Mouse (Mus musculus) forebrain, embryonic 15.5 days (tissue): ENCODE data around the gene Zfp568. TPM values are rescaled to one million over a fixed set of nuclear protein-coding genes. Genes with fewer than 3 reads are reported as not detected.

Experiments used
- ATAC-seq: fragments of 200-750 bp; cut with Nextera tagmentation; replicated peaks from 2 replicates; pipeline ENCODE4 v1.8.0; 2017; ENCODE audit warnings: mild to moderate bottlenecking, moderate TSS enrichment, moderate library complexity
- H3K27ac ChIP-seq: fragments of 300-500 bp; sonication (generic); replicated peaks from 2 replicates; pipeline ENCODE4 v1.5.1; 2015; ENCODE audit warnings: mild to moderate bottlenecking, inconsistent platforms
- H3K27me3 ChIP-seq: fragments of 300-500 bp; sonication (generic); 2 replicates; pipeline ENCODE4 v1.6.1; 2015; ENCODE audit warnings: inconsistent platforms
- H3K36me3 ChIP-seq: fragments of 300-500 bp; sonication (generic); 2 replicates; pipeline ENCODE4 v1.6.1; 2015; ENCODE audit warnings: mild to moderate bottlenecking, inconsistent platforms
- H3K4me1 ChIP-seq: fragments of 300-500 bp; sonication (generic); 2 replicates; pipeline ENCODE4 v1.6.1; 2015; ENCODE audit warnings: inconsistent platforms
- H3K4me2 ChIP-seq: fragments of 300-500 bp; sonication (generic); replicated peaks from 2 replicates; pipeline ENCODE4 v1.6.1; 2015; ENCODE audit warnings: mild to moderate bottlenecking, inconsistent platforms
- H3K4me3 ChIP-seq: fragments of 300-500 bp; sonication (generic); 2 replicates; pipeline ENCODE4 v1.5.1; 2015; ENCODE audit warnings: mild to moderate bottlenecking, inconsistent platforms
- H3K9ac ChIP-seq: fragments of 300-500 bp; sonication (generic); replicated peaks from 2 replicates; pipeline ENCODE4 v1.6.1; 2015; ENCODE audit warnings: mild to moderate bottlenecking, inconsistent platforms
- H3K9me3 ChIP-seq: fragments of 300-500 bp; sonication (generic); 2 replicates; pipeline ENCODE4 v1.6.1; 2016; ENCODE audit warnings: inconsistent platforms
- WGBS: fragments of 180-500 bp; shearing (Covaris S2); methylation state at CpG from one replicate; pipeline ENCODE4 v1.1.7; 2015; ENCODE audit warnings: mixed read lengths; 5-methylcytosine and 5-hydroxymethylcytosine counted together
- polyA plus RNA-seq: library from polyadenylated mRNA; unstranded; fragments of >200 nt; fragmentation: Nextera tagmentation; extraction: Ambion mirVana; gene quantifications from 2 replicates; pipeline ENCODE4 v1.2.1, GENCODE M21; 2015

The Zfp568 gene
- polyA plus RNA-seq, 1 experiment from 2014 or later: 5.5 TPM

- under 1% methylated on average over 50 of the region's 50 CpGs for WGBS
- H3K4me1 ChIP-seq: peaks cover 20% of the 10 kb centered on the region
- H3K27me3 ChIP-seq: no peaks in the 10 kb centered on the region
Measured at GRCm38 (mm10) chr7:30072146-30073028, 88.6 kb downstream of the Zfp568 start, which contains the start of gene Zfp82. TSS of gene Zfp82 (minus strand) at chr7:30072900.

More at GRCm38 (mm10) chr7:30072146-30073028, 88.6 kb downstream of the Zfp568 start, which contains the start of gene Zfp82:
- peak; percentile 93 for ATAC-seq
- peak within 1 kb of the TSS; percentile 97 for H3K4me3 ChIP-seq
- H3K9me3 ChIP-seq: no peaks in the 10 kb centered on the region
- peaks cover 29% of the 10 kb centered on the region; the same call in 1 of the 2 replicates for H3K36me3 ChIP-seq
- H3K4me2 ChIP-seq: peak within 1 kb of the TSS; percentile 97
- peak within 1 kb of the TSS; percentile 89 for H3K27ac ChIP-seq
- H3K9ac ChIP-seq: peak within 1 kb of the TSS; percentile 93

Other genes starting within 250 kb of the Zfp568 start
- gene Zfp84, start 215.4 kb upstream of the Zfp568 start, polyA plus RNA-seq: 19.2 and 20.8 TPM in 2 replicates
- 17.1 and 17.3 TPM in 2 replicates for gene Zfp30, start 200.0 kb upstream of the Zfp568 start, polyA plus RNA-seq
- gene Zfp790, start 167.8 kb upstream of the Zfp568 start, polyA plus RNA-seq: 31.5 and 32.0 TPM in 2 replicates
- 15.0 and 16.3 TPM in 2 replicates for gene Zfp940, start 130.3 kb upstream of the Zfp568 start, polyA plus RNA-seq
- 19.0 and 19.3 TPM in 2 replicates for gene Zfp420, start 124.0 kb upstream of the Zfp568 start, polyA plus RNA-seq
- 17.0 and 17.7 TPM in 2 replicates for gene Zfp27, start 77.4 kb upstream of the Zfp568 start, polyA plus RNA-seq
- gene Zfp383, start 75.7 kb upstream of the Zfp568 start, polyA plus RNA-seq: 6.5 and 6.6 TPM in 2 replicates
- gene Zfp74, start 29.9 kb upstream of the Zfp568 start, polyA plus RNA-seq: 19.7 and 25.1 TPM in 2 replicates
- gene Zfp14, start 67.4 kb downstream of the Zfp568 start, polyA plus RNA-seq: 12.1 and 14.3 TPM in 2 replicates
- gene Zfp82, start 88.9 kb downstream of the Zfp568 start, polyA plus RNA-seq: 14.3 and 14.7 TPM in 2 replicates
- gene Gm26920, start 106.5 kb downstream of the Zfp568 start, polyA plus RNA-seq: 2.3 and 2.4 TPM in 2 replicates
- gene Zfp566, start 106.6 kb downstream of the Zfp568 start, polyA plus RNA-seq: 21.0 and 22.5 TPM in 2 replicates
- 112 and 122 TPM in 2 replicates for gene Zfp260, start 110.8 kb downstream of the Zfp568 start, polyA plus RNA-seq
- 24.9 and 25.5 TPM in 2 replicates for gene Zfp382, start 138.0 kb downstream of the Zfp568 start, polyA plus RNA-seq
- 16.1 and 18.4 TPM in 2 replicates for gene Zfp146, start 185.8 kb downstream of the Zfp568 start, polyA plus RNA-seq
- 3.3 and 4.2 TPM in 2 replicates for gene Cox7a1, start 200.2 kb downstream of the Zfp568 start, polyA plus RNA-seq
- 62.5 and 67.8 TPM in 2 replicates for gene Capns1, start 214.9 kb downstream of the Zfp568 start, polyA plus RNA-seq
- gene Polr2i, start 248.0 kb downstream of the Zfp568 start, polyA plus RNA-seq: 173 and 193 TPM in 2 replicates
- 352 and 364 TPM in 2 replicates for gene Tbcb, start 248.3 kb downstream of the Zfp568 start, polyA plus RNA-seq